Mouse (Mus musculus): ENCODE data around the gene AC134908.4.
A peak's percentile ranks its signal among the peaks of the same experiment; 100 is the strongest.

Gene AC134908.4

DNA sequence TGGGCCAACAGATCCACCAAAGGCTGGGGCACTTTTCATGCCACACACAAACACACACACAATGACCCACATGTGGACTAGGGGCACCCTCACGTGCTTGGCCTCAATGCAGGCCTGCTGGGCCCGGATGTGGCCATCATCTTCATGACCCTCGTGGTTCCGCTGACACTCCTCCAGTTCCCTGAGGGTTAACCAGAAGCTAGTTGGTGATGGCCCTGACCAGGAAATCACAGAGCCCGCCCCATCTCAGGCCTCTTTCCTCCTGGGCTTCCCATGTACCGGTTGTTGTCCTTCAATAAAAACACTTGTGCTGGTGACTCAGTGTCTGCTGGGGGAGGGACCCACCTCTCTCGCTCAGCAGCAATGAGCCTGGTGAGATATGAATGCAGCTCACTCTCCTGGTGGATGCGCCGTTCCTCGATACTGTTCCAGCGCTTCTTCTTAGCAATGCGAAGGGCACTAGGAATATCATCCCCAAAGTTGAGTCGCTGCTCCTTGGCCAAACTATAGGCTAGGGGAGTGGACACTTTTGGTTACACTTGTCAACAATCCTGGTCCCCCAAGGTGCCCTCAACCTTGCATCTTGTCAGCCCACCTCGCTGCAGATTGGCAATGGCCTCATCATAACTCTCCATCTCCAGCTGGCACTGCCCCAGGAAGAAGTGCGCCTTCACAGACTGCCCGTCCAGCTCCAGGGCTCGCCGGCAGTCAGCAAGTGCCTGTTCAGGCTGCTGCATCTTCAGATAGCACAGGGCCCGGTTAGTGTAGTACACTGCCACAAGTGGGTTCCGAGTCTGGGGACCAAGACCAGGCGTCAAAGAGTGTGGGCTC lies 36.2 kb upstream of the AC134908.4 start:
- DNase-seq (ENCODE audit: extremely low spot score) = no peak

GRCm38 (mm10) chr17:25830806-25831431 lies 35.5 kb upstream of the AC134908.4 start:
- DNase-seq (ENCODE audit: extremely low spot score) = no peak

- DNase-seq (ENCODE audit: extremely low spot score) = no peak
Observed at GRCm38 (mm10) chr17:25830200-25830753, 34.8 kb upstream of the AC134908.4 start.

DNA sequence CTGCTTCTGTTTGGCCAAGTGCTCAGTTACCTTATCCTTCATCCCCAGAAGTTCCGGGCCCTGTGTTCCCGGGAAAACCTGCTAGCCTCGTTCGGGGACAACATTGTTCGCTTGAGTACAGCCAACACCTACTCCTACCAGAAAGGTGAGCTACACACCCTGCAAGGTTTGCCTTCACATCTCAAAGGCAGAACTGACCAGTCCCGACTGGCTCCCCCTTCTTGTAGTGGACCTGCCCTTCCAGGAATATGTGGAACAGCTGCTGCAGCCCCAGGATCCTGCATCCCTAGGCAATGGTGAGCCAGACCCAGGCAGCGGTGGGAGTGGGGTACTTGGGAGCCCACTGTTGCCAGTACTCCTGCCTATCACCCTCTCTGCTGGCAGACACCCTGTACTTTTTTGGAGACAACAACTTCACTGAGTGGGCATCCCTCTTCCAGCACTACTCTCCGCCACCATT lies 34.1 kb upstream of the AC134908.4 start:
- no peak for DNase-seq (ENCODE audit: extremely low spot score)

DNA sequence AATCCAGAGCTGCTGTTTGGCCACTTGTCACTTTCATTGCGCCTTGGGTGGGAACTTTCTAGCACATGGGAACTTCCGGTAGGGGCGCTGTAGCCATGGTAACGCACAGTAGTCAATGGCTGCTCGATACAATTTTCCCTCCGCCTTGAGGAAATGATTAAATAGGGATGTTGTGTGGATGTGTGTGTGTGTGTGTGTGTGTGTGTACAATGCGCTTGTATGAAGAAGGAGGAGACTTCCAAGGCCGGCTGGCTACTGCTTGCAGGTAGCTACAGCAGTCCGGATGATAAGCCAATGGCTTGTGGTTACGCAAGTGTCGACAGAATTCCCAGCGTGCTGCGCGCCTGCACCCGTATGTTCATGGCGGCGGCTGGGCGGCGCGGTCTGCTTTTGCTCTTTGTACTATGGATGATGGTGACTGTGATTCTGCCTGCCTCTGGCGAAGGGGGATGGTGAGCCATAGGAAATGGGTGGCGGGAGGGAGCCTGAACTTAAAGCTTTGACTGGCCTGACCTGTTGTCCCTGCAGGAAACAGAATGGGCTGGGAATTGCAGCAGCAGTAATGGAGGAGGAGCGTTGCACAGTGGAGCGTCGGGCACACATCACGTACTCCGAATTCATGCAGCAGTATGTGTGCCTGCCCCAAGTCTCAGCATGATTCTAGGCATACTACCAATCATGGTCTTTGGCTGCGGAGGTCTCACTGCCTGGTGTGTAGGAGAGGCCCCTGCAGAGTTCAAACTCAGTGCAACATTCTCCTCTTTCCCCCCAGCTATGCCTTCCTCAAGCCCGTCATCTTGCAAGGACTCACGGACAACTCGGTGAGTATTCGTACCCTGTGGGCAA lies 33.5 kb upstream of the AC134908.4 start, which contains the start of gene Jmjd8:
Gene Jmjd8 (plus strand): TSS at position 156 of the 846 bp plus-strand sequence.
- peak; percentile 86 for DNase-seq (ENCODE audit: extremely low spot score)

GRCm38 (mm10) chr17:25828223-25828594 lies 32.8 kb upstream of the AC134908.4 start:
- DNase-seq (ENCODE audit: extremely low spot score) = no peak

DNA sequence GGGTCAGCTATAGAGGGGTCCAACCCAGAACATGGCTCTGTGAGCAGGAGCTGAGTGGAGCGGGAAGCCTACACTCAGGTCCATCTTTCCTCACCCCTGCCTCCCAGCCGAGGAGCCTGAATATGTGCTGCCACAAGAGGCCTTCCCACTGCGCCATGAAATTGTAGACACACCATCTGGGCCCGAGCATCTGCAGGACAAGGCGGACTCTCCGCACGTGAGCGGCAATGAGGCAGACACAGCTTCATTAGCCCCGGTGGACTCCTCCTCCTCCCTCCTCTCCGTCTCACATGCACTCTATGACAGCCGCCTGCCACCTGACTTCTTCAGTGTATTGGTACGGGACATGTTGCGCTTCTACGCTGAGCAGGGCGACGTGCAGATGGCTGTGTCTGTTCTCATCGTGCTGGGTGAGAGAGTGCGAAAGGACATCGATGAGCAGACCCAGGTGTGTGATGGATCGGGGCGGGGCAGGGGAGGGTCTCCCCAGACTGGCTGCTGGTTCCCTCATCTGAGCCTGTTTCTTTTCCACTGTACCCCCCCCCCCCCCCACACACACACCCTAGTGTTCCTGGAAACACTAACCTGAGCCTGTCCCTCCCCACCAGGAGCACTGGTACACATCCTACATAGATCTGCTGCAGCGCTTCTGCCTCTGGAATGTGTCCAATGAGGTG lies 32.2 kb upstream of the AC134908.4 start:
- DNase-seq (ENCODE audit: extremely low spot score) = no peak

GRCm38 (mm10) chr17:25827011-25827410 lies 31.6 kb upstream of the AC134908.4 start:
- DNase-seq (ENCODE audit: extremely low spot score) = no peak

DNA sequence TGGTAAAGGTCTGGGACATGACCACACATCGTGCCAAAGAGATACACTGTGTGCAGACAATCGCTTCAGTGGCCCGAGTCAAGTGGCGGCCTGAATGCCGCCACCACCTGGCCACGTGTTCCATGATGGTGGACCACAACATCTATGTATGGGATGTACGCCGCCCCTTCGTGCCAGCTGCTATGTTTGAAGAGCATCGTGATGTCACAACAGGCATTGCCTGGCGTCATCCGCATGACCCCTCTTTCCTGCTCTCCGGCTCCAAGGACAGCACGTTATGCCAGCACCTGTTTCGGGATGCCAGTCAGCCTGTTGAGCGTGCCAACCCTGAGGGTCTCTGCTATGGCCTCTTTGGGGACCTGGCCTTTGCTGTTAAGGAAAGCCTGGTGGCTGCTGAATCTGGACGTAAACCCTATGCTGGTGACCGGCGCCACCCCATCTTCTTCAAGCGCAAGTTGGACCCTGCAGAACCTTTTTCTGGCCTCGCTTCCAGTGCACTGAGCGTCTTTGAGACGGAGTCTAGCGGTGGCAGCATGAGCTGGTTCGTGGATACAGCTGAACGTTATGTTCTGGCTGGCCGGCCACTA lies 30.6 kb upstream of the AC134908.4 start:
- no peak for DNase-seq (ENCODE audit: extremely low spot score)

- DNase-seq (ENCODE audit: extremely low spot score) = no peak
Observed at GRCm38 (mm10) chr17:25825311-25825710, 29.9 kb upstream of the AC134908.4 start.

- DNase-seq (ENCODE audit: extremely low spot score) = no peak
Observed at GRCm38 (mm10) chr17:25824362-25825142, 29.1 kb upstream of the AC134908.4 start.

DNA sequence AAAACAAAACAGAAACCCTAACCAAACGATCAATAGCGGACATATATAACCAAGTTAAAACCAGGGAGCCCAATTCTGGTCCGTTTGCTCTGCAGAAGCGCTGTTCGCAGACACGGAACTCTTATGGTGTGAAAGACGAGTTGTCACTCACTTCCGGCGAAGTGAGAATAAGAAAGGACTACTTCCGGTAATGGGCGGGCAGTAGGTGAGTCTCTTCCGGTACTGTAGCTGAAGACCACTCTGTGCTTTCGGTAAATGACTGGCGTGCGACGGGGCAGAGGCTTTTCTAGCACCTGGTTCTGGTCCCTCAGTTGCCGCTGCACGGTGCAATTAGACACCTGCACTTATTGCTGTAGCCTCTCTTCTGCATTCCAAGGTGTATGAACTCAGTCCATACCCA lies 28.0 kb upstream of the AC134908.4 start, which contains the start of gene Wdr24:
Gene Wdr24 (plus strand): TSS at position 176 of the 400 bp plus-strand sequence.
- peak; percentile 83 for DNase-seq (ENCODE audit: extremely low spot score)

DNA sequence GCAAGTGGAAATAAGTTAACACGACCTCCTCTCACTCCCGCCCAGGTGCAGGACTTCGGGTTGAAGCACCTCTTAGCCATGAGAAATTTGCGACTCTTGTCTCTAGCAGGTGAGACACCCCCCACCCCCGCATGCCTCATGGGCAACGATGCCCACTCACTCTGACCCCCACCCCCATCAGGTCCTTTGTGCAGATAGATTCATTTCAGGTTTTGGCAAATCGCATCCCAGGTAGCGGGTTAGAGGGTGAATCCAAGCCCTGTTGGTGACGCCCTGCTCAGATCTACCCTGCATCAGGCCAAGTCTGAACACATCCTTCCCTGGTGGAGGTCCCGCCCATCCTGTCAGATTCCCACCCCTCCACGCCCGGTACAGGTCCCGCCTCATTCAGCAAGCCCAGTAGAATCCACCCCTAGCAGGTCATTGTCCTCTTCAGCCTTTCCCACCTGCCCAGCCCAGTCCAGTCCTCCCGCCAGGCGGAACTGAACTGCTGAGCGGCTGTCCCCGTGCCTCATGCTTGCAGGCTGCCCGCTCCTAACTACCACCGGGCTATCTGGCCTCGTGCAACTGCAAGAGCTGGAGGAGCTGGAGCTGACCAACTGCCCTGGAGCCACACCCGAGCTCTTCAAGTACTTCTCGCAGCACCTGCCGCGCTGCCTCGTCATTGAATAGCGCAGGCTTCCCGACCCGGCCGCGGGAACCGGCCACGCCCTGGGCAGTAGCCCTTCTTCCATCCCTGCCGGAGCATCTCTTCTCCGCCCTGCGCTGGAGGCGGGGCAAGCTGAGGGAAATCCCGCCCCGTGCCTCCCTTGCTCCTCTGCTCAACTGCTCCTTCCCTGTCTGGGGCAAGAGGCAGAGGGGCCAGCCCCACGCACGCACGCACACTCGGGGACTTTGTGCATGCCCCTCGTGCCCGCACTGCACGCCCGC lies 23.7 kb upstream of the AC134908.4 start:
- no peak for DNase-seq (ENCODE audit: extremely low spot score)

GRCm38 (mm10) chr17:25817662-25818061 lies 22.2 kb upstream of the AC134908.4 start:
- no peak for DNase-seq (ENCODE audit: extremely low spot score)

DNA sequence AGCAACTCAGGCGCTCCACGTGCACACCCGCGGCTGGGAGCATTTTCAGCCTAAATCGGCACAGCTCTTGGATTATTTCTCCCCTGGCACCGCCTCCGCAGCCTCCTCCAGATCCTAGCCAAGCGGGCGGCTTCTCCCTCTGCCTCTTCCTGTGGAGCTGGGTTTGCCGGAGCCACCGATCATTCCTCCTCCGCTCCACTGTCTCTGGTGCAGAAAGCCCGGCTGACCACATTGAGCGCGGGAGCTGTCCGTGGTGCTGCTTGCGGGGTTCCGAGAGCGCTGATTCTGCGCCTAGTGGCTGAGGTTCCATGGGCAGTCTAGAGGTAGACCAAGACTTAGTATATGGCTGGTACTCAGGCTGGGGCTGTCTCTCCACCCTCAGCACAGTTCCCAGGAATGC lies 18.0 kb upstream of the AC134908.4 start:
- DNase-seq (ENCODE audit: extremely low spot score) = peak; percentile 92

DNA sequence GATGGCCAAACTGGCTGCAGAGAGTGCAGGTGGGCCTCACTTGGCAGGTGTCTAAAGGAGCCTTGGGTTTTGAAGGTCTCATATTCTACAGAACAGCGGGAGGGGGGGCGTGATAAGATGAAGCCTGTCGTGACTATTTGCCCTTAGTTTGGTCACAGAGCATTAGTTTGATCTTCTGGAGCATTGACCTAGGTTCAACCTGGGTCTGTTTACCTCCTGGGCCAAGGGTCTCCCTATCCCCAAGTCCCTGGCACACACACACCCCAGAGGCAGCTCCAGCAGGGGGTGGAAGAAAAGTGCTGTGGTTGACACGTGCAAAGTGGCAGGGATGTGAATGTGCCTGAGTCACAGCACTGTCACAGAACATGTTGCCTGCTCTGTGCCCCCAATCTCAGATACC lies 15.4 kb upstream of the AC134908.4 start:
- no peak for DNase-seq (ENCODE audit: extremely low spot score)

DNA sequence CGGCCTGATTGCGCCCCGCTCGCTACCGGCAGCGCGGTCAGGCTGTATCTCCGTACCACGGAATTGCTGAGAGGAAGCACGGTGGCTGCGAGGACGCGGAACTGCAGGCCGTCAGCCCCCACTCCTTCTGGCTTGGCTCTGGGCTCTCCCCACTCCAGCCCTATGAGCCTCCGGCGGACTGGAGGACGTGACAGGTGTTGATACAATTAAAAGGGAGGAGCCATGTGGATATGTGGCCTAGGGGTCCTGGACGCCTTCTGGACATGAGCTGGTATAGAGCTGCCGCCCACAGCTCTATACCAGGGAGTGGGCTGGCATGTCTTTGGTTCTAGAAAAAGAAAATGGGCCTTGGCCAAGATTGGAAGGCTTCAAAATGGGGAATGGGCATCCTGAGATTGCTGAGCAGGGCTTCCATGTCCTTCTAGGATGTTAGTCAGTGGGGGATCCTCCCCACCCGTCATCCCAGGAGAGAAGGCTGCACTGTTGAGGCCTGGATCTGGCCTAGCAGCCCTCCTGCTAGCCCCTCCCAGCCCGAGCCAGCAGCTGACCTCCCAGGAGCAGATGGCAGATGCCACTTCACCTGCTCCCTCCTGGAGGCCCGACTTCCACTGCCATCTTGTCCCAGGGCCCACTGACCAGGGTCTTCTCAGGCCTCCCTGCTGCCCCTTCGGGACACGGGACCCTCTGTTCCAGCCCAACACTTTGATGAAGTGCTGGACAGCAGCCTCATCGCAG lies 14.3 kb upstream of the AC134908.4 start:
- peak; percentile 29 for DNase-seq (ENCODE audit: extremely low spot score)

Measured in embryo, embryonic 9.5 days (tissue).